Mouse (Mus musculus): Measurements from ENCODE around the gene Arf5.

DNA sequence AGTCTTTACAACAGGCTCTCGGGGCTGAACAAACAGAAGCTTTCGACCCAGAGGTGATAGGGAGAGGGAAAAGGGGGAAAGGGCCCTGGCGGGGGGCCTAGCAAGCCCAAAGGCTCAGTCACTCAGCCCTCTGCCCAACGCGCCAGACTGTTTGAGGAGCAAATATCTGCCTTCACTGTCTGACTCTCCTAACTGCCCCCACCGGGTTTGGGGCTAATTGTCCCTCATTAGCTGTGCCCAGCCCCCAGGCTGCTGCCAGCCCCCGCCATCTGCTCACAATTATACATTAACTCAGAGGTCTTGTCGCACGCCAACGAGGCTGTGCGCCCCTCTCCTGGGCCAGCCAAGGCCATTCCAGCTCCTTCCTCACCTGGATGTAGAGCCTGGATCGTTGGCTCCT is 27.6 kb downstream of the Arf5 start:
- no peak for TF ChIP-seq EP300 (IDR thresholded peaks at IDR 0.05; ENCODE audit: insufficient read depth, low read depth, low read length)
- no peak for TF ChIP-seq CTCF (IDR thresholded peaks at IDR 0.05)
- no peak for TF ChIP-seq POLR2A (IDR thresholded peaks at IDR 0.05; ENCODE audit: insufficient read depth, low read depth, low read length)
